Mouse (Mus musculus): ENCODE data around the gene Gm21915.

The Gm21915 gene

DNA sequence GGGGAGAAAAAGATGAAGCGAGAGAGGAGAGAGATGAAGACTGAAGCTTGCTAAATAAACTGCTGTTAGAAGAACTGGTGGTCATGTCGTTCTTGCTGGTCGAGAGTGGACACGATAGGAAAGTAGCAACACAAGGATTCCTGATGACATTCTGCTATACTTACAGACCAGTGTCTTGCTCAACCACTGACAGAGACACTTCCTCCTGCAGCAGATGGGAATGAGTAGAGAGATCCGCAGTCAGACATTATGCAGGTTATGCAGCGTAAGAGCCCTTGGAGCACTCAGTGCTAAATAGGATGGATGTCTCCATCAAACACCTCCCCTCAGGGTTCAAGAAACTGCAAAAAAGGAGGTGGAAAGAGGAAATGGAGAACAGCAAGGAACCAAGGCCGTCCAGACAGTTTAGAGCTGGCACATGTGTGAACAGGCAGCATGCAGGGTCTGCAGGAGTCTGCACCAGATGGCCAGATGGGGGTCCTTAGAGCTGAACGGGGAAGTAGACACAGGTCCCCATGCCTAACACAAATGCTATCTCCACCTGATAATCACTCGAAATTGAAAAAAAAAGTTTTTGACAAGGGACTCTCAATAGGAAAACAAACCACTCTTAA lies 4.1 kb upstream of the Gm21915 start:
- no peak for DNase-seq (ENCODE audit: low read depth)

DNA sequence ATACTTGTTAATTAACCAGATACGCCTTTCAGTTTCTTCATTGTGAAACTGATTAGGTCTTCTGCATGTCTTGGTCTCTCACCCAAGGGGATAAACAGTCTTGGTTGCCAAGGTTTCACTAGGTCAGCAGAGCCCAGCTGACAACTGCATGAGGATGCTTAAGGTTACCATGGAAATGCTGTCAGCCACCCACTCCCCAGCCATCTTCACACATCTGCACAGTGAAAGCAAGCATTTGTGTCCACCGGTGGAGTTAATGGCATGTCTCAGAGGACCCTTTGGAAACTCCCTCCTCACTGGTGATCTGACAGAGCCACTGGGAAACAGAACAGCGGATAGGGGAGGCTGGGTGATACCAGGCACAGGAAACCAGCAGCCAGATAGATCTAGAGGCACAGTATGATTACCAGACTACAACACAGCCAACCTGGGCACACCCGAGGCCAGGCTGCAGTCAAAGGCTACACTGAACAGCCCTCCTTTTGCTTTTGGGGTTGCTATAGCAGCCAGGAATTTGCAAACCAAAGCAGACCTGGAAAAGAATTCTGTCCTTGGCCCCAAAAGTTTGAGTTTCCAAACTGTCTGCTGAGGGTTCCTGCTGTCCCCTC lies 1.0 kb downstream of the Gm21915 start:
- no peak for DNase-seq (ENCODE audit: low read depth)

- DNase-seq (ENCODE audit: low read depth) = no peak
These were observed 5.0 kb downstream of the Gm21915 start for GRCm38 (mm10) chr9:40675203-40675958.

- DNase-seq (ENCODE audit: low read depth) = no peak
These were observed 8.2 kb downstream of the Gm21915 start for GRCm38 (mm10) chr9:40678653-40679052.

DNA sequence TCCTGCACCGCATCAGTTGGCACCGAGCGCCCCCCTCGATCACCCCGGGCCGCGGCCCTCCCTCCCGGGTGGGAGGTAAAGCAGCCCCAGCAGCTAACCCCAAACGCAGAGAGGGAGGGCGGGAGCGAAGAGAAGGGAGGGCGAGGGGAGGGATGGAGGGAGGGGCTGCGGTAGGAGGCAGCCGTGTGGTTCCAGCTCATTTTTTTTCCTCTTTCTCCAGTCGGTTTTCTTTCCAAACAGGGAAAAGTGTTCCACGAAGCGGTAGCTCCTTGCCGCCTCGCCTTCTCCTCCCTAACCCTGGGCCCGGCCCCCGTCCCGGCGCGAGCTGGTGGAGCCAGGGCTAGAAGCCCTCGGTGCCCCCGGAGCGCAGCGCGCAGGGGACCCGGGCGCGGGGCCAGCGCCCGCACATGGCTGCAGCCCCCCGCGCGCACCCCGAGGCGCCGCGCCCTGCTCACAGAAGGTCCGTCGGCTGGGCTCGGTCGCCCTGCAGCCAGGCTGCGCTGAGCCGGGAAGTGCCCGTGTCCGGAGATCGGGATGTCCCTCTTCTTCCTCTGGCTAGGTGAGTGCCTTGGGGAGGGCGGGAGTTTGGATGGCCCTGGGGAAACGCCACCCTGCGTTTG lies 15.5 kb downstream of the Gm21915 start, which contains the start of gene Clmp:
Gene Clmp, plus strand, starts transcription at position 162 of the 620 bp plus-strand sequence.
- no peak for DNase-seq (ENCODE audit: low read depth)

- DNase-seq (ENCODE audit: low read depth) = no peak
These were observed 16.0 kb downstream of the Gm21915 start for GRCm38 (mm10) chr9:40686421-40686899.

DNA sequence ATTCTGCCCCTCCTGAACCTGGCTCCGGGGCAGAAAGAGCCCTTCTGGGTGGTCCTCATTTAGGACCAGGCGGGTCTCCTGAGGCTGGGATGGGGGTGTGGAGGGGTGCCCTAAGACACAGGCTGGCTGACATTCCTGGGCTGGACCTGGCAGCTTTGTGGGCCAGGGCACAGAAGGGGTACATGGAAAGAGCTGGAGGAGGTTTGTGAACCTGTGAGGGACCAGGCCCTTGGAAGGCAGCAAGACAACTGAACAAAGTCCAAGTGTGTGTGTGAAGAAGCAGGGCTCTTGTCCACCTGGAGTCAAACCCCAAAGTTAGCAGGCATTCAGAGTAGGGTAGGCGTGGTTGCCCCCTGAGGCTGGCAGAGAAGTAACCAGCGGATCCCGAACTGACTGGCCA lies 16.6 kb downstream of the Gm21915 start:
- DNase-seq (ENCODE audit: low read depth) = no peak

GRCm38 (mm10) chr9:40687553-40687952 lies 17.1 kb downstream of the Gm21915 start:
- no peak for DNase-seq (ENCODE audit: low read depth)

- peak; percentile 82 for DNase-seq (ENCODE audit: low read depth)
These were observed 20.1 kb downstream of the Gm21915 start for GRCm38 (mm10) chr9:40690511-40690910.

DNA sequence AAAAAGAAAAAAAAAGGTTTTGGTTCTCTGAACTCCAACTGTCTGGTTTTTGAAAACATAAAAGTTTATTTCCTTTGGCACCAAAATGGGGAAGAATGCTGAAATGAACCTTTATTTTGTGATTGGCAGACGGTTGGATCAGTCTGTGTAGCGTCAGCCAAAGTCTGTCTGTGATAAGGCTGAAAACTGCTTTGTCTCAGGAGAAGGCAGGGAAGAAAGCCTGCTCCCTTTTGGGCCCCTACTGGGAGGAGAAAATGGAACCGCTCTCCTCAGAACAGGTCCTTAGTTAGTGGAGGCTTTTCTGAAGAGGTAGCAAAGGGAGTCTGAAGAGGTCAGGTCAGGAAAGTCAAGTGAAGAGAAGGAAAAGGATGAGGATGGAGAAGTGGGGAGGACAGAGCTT lies 22.6 kb downstream of the Gm21915 start:
- DNase-seq (ENCODE audit: low read depth) = no peak

DNA sequence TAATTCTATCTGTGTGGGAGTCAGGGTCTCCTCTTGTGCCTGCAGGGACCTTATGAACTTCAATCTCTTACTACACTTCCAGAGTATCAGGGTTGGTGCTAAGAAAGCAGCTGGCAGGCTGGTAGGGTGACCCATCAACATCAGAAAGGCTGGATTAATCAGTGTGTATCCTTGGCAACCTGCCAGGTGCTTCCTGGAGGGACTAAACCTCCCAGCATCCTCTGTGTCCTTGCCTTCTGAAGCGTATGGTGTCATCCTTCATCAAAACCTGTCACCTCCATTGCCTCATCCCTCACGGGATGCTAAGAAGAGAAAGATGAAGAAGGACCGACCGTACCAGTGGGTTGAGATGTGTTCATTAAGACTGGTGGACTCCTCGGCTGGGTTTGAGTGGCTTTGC lies 23.4 kb downstream of the Gm21915 start:
- no peak for DNase-seq (ENCODE audit: low read depth)

GRCm38 (mm10) chr9:40694284-40694683 lies 23.9 kb downstream of the Gm21915 start:
- DNase-seq (ENCODE audit: low read depth) = no peak

GRCm38 (mm10) chr9:40696086-40696485 lies 25.7 kb downstream of the Gm21915 start:
- no peak for DNase-seq (ENCODE audit: low read depth)

GRCm38 (mm10) chr9:40699194-40699593 lies 28.8 kb downstream of the Gm21915 start:
- no peak for DNase-seq (ENCODE audit: low read depth)

- DNase-seq (ENCODE audit: low read depth) = no peak
These were observed 29.8 kb downstream of the Gm21915 start for GRCm38 (mm10) chr9:40700253-40700652.

GRCm38 (mm10) chr9:40704364-40705276 lies 34.2 kb downstream of the Gm21915 start:
- no peak for DNase-seq (ENCODE audit: low read depth)

DNA sequence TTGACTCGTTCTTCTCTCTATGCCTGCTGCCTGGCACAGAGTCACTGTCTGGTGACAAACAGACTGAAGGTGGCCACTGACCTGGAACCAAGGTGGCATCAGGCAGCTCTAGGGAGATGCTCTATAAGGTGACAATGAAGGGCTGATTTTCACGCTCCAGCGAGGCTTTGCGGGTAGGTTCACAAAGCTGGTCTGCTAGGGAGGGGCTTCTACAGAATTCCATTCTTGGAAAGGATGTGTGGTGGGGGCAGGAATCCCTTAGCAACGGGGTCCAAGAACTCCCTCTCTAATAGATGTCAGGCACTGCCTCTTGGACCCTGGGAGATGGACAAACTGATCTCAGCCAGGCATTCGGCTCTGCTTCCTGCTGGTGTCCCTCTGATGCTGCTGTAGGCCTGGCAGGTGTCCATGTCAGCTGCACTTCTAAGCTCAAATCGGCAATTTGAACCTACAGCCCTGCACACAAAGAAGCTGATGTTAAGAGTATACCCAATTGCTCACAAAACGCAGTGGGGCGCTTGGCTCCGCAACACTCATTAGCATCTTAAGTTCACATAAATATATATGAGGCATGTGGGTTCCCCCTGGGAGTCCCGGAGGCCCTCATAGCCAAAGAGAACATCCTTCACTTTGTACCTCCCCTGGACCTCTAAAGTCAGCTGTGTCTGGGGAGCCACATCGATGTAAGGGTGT lies 38.2 kb downstream of the Gm21915 start:
- no peak for DNase-seq (ENCODE audit: low read depth)

DNA sequence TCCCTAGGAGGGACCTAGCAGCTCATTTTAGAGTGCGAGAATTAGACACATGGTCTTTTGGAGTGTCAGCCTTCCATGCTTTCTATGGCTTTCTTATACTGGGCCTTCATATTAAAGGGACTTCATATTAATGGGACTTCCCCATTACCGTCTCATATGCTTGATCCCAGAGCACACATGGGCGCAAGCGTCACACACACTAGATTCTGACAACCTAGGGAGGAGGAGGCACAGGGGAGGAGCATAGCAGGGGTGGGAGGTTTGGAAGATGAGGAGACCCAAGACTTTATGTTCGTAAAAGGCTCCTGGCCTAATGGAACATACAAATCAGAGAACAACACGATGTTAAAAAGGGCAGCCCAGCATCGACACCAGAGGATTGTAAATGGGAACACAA lies 38.7 kb downstream of the Gm21915 start:
- no peak for DNase-seq (ENCODE audit: low read depth)

- no peak for DNase-seq (ENCODE audit: low read depth)
These were observed 39.2 kb downstream of the Gm21915 start for GRCm38 (mm10) chr9:40709587-40709986.

- DNase-seq (ENCODE audit: low read depth) = no peak
These were observed 39.6 kb downstream of the Gm21915 start for GRCm38 (mm10) chr9:40709991-40710390.

- DNase-seq (ENCODE audit: low read depth) = no peak
These were observed 41.2 kb downstream of the Gm21915 start for GRCm38 (mm10) chr9:40711654-40712053.
